Mouse (Mus musculus): ENCODE measurements around the gene Tpbgl.

Gene Tpbgl

GRCm38 (mm10) chr7:99580247-99580646, 46.7 kb downstream of the Tpbgl start:
- no peak for DNase-seq (ENCODE audit: low spot score in 2 of 2)

- DNase-seq (ENCODE audit: low spot score in 2 of 2): peak; percentile 59 to 61
Measured at GRCm38 (mm10) chr7:99579491-99580190, 47.3 kb downstream of the Tpbgl start.

- no peak for DNase-seq (ENCODE audit: low spot score in 2 of 2)
Measured at GRCm38 (mm10) chr7:99578246-99578645, 48.7 kb downstream of the Tpbgl start.
